Mouse (Mus musculus): ENCODE results near the gene Pde4a.
"Not testable (repeated sequence)": the region's sequence is repeated elsewhere in the genome, so short reads cannot be mapped to it uniquely, and the experiment has no call there.

The Pde4a gene

DNA sequence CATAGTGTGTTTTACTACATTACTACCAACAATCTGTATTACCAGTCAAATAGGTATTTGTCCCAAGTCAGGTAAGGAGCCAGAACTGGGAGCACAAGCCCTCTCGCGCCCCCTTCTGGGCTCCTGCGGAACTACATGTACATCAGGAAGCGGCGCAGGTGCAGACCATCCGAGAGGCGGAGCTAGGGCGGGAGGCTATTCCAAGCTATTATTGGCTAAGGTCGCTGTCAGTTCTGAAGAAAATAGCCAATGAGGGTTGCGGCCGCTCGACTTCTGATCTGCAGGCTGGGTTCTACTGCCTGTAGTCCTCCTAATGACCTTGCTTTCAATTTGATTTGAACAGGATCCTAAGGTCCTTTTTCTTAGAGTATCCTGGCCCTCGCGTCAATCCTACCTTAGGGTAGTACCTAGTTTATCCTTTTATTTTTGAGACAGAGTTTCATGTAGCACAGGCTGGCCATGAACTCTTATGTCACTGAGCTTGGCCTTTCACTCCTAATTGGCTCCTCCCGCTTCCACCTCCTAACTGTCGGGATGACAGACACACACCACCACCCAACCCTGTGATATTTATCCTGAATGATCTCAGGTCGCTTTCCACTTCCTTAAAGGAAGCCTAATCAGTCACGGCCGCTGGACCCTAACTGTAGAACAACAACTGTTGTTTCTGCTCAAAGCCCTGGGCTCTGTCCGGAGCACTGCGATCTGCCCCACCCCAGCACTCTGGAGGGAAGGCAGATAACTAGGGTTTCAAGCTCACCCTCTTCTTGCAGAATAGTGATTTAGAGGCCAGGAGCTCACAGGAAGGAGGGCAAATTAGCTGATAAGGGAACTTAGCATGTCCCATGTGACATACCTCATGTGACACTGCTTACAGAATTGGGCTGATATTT, 55.2 kb downstream of the Pde4a start:
- DNase-seq: peak; percentile 92 to 95

GRCm38 (mm10) chr9:21221383-21221929, 55.9 kb downstream of the Pde4a start:
- DNase-seq: peak in 1 of 2 experiments; percentile 43

DNA sequence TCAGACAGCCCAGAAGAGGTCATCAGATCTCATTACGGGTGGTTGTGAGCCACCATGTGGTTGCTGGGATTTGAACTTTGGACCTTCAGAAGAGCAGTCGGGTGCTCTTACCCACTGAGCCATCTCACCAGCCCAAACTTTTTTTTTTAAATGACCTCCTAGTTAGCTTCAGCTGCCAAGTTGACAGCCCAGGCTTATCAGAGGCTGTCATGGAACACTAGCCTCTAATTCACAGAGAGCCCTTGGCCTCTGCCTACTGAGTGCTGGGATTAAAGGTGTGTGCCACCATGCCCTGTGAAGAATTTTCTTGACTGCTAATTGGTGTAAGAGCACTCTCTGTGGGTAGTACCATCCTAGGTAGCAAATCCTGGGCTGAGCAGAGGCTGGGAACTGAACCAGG, 58.0 kb downstream of the Pde4a start:
- DNase-seq: not testable (repeated sequence)

- DNase-seq: no peak
Measured at GRCm38 (mm10) chr9:21223906-21224305, 58.4 kb downstream of the Pde4a start.

DNA sequence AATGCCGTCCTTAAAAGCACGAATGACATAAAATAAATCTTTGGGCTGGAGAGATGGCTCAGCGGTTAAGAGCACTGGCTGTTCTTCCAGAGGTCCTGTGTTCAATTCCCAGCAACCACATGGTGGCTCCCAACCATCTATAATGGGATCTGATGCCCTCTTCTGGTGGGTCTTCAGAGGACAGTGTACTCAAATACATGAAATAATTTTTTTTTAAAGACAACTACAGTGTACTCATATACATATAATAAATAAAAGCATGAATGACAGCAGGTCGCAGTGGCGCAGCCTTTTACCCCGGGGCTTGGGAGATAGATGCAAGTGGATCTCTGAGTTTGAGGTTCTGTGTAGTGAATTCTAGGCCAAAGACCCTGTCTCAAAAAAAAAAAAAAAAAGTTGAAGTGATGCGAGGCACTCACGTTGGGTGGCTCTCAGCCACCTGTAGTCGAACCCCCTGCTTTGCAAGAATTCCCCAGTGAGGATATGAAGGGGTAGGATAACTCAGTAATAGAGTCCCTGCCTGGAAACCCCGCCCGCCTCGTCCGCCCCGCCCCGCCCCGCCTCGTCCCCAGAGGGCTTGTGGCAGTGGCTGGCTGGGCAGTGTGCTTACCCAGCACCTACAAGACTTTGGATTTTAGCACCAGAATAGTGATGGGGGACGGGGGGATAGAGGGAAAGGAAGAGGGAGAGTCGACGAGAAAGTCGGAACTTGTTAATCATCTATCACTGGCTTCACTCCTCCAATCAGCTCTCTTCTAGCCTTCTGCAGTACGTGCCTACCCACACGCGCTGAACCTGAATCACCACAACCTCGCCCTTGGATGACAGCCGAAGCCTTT, 59.3 kb downstream of the Pde4a start:
- DNase-seq: peak; percentile 47 to 64

DNA sequence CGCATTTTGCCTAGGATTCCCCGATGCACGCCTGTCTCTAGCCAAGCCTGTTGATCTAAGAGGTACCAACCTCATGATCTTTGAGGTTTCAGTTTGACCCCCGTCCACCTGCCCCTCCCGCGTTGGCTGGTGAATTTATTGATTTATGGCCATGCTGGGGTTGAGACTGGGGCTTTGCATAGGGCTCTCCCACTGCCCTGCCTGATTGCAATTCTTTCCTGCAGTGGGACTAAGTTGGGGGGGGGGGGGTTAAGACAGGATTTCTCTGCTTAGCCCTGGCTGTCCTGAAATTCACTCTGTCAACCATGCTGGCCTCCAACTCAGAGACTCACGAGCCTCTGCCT, 59.9 kb downstream of the Pde4a start:
- DNase-seq: no peak

GRCm38 (mm10) chr9:21227342-21227741, 61.8 kb downstream of the Pde4a start:
- peak; percentile 39 to 58 for DNase-seq

- no peak for DNase-seq
Measured at GRCm38 (mm10) chr9:21231551-21231950, 66.0 kb downstream of the Pde4a start.

- DNase-seq: no peak
Measured at GRCm38 (mm10) chr9:21232867-21233266, 67.4 kb downstream of the Pde4a start.

DNA sequence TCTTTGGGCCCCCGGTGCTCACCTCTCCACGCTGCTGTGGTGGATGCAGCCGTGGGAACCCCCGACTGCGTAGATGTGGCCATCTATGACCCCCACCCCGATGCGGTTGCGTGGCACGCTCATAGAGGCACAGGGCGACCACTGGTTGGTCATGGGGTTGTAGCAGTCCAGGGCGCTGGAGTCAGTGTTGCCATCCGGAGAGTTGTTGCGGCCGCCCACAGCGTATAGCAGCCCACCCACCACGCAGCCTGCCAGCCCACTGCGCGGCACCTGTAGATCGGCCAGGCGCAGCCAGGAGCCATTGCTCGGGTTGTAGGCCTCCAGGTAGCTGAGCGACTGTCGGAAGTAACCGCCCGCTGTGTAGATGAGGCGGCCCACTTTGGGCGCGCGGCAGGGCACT, 67.9 kb downstream of the Pde4a start:
- DNase-seq: no peak

GRCm38 (mm10) chr9:21233805-21234204, 68.3 kb downstream of the Pde4a start:
- no peak for DNase-seq

- DNase-seq: no peak
Measured at GRCm38 (mm10) chr9:21235341-21235740, 69.8 kb downstream of the Pde4a start.

DNA sequence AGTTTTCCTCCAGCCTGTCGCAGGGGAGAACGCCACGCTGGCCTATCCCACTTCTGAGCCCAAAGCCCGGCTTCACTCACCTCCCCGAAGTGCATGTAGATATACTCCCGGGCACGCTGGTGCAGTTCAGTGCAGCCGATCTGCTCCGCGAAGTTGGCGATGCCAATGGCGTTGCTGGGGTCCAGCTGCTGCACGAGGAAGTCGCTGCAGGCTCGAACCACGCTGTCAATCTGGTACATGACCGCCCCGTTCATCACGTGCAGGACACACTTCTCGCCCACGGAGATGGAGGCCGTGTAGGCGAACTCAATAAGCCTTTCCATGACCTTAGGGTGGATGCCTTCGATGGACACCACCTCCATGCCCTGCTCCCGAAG, 71.5 kb downstream of the Pde4a start:
- DNase-seq: peak in 1 of 2 experiments; percentile 38

GRCm38 (mm10) chr9:21237368-21238003, 72.0 kb downstream of the Pde4a start:
- peak; percentile 43 to 60 for DNase-seq

DNA sequence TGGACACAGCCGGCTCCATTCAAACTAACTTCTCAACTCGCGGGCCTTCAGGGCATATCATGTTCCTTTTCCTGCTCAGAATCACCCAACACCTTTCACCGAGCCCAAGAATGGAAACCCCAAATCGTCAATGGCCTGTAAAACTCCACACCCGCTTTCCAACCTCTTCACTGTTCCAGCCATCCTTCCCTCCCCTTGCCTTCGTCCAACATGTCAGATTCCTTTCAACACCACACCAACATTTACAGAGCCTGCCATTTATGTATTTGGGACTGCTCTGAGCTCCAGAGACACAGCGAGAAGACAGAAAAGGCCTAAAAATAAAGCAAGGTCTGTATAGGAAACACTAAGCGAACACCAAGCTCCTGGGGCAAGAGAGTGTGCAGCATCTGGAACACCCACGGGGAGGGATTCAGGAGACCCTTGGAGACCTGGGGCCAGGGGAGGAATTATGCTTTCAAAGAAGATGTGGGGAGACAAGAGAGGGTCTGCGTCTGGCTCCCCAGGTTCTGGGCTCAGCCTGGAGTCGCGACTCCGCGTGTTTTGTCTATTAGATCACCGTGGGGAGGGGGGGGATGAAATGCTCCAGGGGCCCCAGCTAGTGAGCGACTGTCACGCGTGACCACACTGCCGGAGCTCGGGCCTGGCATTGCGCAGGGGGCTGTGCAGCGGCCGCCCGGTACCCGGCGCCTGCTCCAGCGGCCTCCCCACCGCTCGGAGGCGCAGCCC, 72.7 kb downstream of the Pde4a start:
- DNase-seq: peak in 1 of 2 experiments; percentile 52

GRCm38 (mm10) chr9:21238733-21239464, 73.4 kb downstream of the Pde4a start, which contains the start of gene Keap1:
Gene Keap1, minus strand, starts transcription at chr9:21239361.
- peak; percentile 88 to 93 for DNase-seq

- no peak for DNase-seq
Measured at GRCm38 (mm10) chr9:21239465-21239848, 73.9 kb downstream of the Pde4a start.

DNA sequence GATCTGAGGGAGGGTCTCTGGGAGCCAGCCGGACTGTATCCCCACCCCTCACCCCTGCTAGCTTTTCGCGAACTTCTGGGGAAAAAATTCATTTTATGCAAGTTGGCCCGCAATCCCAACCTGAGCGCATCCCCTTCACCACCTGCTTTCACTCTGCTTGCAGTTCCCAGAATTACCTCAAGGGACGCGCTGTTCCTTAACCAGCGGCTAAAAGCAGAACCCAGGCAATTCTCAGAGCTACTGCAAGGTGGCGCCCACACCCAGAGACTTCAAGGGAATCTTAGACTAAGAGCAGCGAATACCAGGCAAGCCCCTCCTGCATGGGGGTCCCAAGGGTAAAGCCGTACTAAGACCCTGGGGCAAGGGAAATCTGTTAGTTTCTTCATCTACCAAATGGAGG, 75.8 kb downstream of the Pde4a start:
- peak; percentile 90 to 92 for DNase-seq

- DNase-seq: peak in 1 of 2 experiments; percentile 36
Measured at GRCm38 (mm10) chr9:21243826-21244427, 78.4 kb downstream of the Pde4a start.

DNA sequence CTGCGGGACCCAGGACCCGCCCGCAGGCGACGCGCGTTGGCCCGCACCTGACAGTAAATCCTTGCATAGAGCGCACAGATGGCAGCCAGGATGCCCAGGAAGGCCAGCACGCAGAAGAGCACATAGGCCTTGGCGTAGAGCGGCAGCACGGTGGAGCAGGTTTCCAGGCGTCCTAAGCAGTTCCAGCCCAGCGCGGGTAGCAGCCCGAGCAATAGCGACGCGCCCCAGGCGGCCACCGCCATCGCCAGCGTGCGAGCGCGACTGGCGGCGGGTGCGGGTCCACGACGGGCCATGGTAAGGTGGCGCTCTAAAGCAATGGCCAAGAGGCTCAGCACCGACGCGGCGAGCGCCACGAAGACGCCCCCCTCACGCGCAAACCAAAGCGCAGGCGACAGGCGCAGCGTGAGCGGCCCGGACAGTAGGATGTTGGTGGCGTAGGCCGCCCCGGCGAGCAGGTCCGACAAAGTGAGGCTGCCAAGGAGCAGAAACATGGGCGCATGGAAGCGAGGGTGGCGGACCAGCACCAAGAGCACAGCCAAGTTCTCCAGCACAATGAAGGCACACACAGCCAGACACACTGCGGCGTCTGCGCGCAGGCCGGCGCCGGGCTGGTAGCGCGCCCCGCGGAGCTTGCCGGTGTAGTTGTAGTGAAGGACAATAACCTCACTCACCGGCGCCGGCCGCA, 79.1 kb downstream of the Pde4a start:
- peak; percentile 44 to 59 for DNase-seq
